Mouse (Mus musculus): ENCODE results near the gene Trim37. TPM values are rescaled to one million over a fixed set of nuclear protein-coding genes. Genes with fewer than 3 reads are reported as not detected.

Trim37 gene
- total RNA-seq, 2 experiments from 2014 or later: 231 TPM

- Histone ChIP-seq H3K4me3 (no peak overlapping the region), H3K27ac (peak overlapping the region; percentile 54)
- no peak for DNase-seq (ENCODE audit: extremely low spot score in 1 of 2, low spot score in 2 of 2)
- intact Hi-C loops (cut with DNase I): no loop called here
- no peak for TF ChIP-seq CTCF (IDR thresholded peaks at IDR 0.05)
Observed at GRCm38 (mm10) chr11:87234743-87235485, 108.0 kb downstream of the Trim37 start.

- Histone ChIP-seq H3K27ac (peak overlapping the region; percentile 54), H3K4me3 (no peak overlapping the region)
- intact Hi-C loops (cut with DNase I): no loop called here
- no peak for TF ChIP-seq CTCF (IDR thresholded peaks at IDR 0.05)
- DNase-seq (ENCODE audit: extremely low spot score in 1 of 2, low spot score in 2 of 2): no peak
Observed at GRCm38 (mm10) chr11:87235486-87235872, 108.6 kb downstream of the Trim37 start.

- DNase-seq (ENCODE audit: extremely low spot score in 1 of 2, low spot score in 2 of 2): peak in 1 of 2 experiments; percentile 25
- Histone ChIP-seq H3K4me3 (no peak overlapping the region), H3K27ac (peak overlapping the region; percentile 81)
- intact Hi-C loops (cut with DNase I): no loop called here
- TF ChIP-seq CTCF (IDR thresholded peaks at IDR 0.05): no peak
Observed at GRCm38 (mm10) chr11:87238891-87239530, 112.1 kb downstream of the Trim37 start.

GRCm38 (mm10) chr11:87240141-87240832, 113.4 kb downstream of the Trim37 start:
- DNase-seq (ENCODE audit: extremely low spot score in 1 of 2, low spot score in 2 of 2): no peak
- intact Hi-C loops (cut with DNase I): no loop called here
- peak overlapping the region; percentile 81 for H3K27ac ChIP-seq
- TF ChIP-seq CTCF (IDR thresholded peaks at IDR 0.05): no peak
- no peak overlapping the region for H3K4me3 ChIP-seq

- H3K4me3 ChIP-seq: no peak overlapping the region
- no peak for DNase-seq (ENCODE audit: extremely low spot score in 1 of 2, low spot score in 2 of 2)
- intact Hi-C loops (cut with DNase I): no loop called here
- H3K27ac ChIP-seq: peak overlapping the region; percentile 81
- no peak for TF ChIP-seq CTCF (IDR thresholded peaks at IDR 0.05)
Observed at GRCm38 (mm10) chr11:87240833-87241215, 113.9 kb downstream of the Trim37 start.

- Histone ChIP-seq H3K27ac (peak overlapping the region; percentile 81), H3K4me3 (no peak overlapping the region)
- intact Hi-C loops (cut with DNase I): no loop called here
- DNase-seq (ENCODE audit: extremely low spot score in 1 of 2, low spot score in 2 of 2): no peak
- peak; percentile 31 for TF ChIP-seq CTCF (IDR thresholded peaks at IDR 0.05)
Observed at GRCm38 (mm10) chr11:87241256-87241655, 114.4 kb downstream of the Trim37 start.

- Histone ChIP-seq H3K27ac (peak overlapping the region; percentile 24), H3K4me3 (no peak overlapping the region)
- no peak for DNase-seq (ENCODE audit: extremely low spot score in 1 of 2, low spot score in 2 of 2)
- no peak for TF ChIP-seq CTCF (IDR thresholded peaks at IDR 0.05)
- intact Hi-C loops (cut with DNase I): loop anchor here (5.0 kb wide), 1 partner anchor 112 kb away; the partner anchor contains the start of gene Ppm1e
Observed at GRCm38 (mm10) chr11:87245171-87245840, 118.4 kb downstream of the Trim37 start.

- Histone ChIP-seq H3K4me3 (no peak overlapping the region), H3K27ac (peak overlapping the region; percentile 69)
- no peak for DNase-seq (ENCODE audit: extremely low spot score in 1 of 2, low spot score in 2 of 2)
- intact Hi-C loops (cut with DNase I): loop anchor here (2.0 to 5.0 kb wide), 2 partner anchors 63 to 111 kb away; partner anchors contain the start of gene Ppm1e
- TF ChIP-seq CTCF (IDR thresholded peaks at IDR 0.05): no peak
Observed at GRCm38 (mm10) chr11:87246107-87246651, 119.3 kb downstream of the Trim37 start.

- H3K4me3 ChIP-seq: no peak overlapping the region
- peak; percentile 50 for TF ChIP-seq CTCF (IDR thresholded peaks at IDR 0.05)
- intact Hi-C loops (cut with DNase I): loop anchor here (2.0 to 5.0 kb wide), 2 partner anchors 62 to 110 kb away; partner anchors contain the start of gene Ppm1e
- H3K27ac ChIP-seq: peak overlapping the region; percentile 69
- no peak for DNase-seq (ENCODE audit: extremely low spot score in 1 of 2, low spot score in 2 of 2)
Observed at GRCm38 (mm10) chr11:87246724-87247493, 120.0 kb downstream of the Trim37 start.

- intact Hi-C loops (cut with DNase I): loop anchor here (2.0 to 5.0 kb wide), 2 partner anchors 61 to 110 kb away; partner anchors contain the start of gene Ppm1e
- TF ChIP-seq CTCF (IDR thresholded peaks at IDR 0.05): no peak
- DNase-seq (ENCODE audit: extremely low spot score in 1 of 2, low spot score in 2 of 2): no peak
- no peak overlapping the region for H3K4me3 ChIP-seq
- peak overlapping the region; percentile 69 for H3K27ac ChIP-seq
Observed at GRCm38 (mm10) chr11:87247494-87247866, 120.6 kb downstream of the Trim37 start.
